Mouse (Mus musculus) hindbrain, embryonic 14.5 days (tissue): ENCODE results near the gene Chad. TPM values are rescaled to one million over a fixed set of nuclear protein-coding genes. Genes with fewer than 3 reads are reported as not detected.

Experiments
- ATAC-seq: fragments of 200-750 bp; cut with Nextera tagmentation; 2 replicates; pipeline ENCODE4 v1.8.0; 2017; ENCODE audit warnings: moderate number of reproducible peaks, mild to moderate bottlenecking, moderate TSS enrichment, moderate library complexity; ENCODE audit not compliant: low FRiP score
- DNase-seq: peaks from one replicate; pipeline ENCODE4 v3.0.0-alpha.2; 2015; ENCODE audit warnings: low spot score
- H3K27ac ChIP-seq: fragments of 300-500 bp; sonication (generic); 2 replicates; pipeline ENCODE4 v1.5.1; 2014; ENCODE audit warnings: mild to moderate bottlenecking, moderate library complexity
- H3K27me3 ChIP-seq: fragments of 300-500 bp; sonication (generic); 2 replicates; pipeline ENCODE4 v1.6.1; 2014; ENCODE audit warnings: mild to moderate bottlenecking, low read length, mixed read lengths; ENCODE audit not compliant: control insufficient read depth, insufficient read depth
- H3K36me3 ChIP-seq: fragments of 300-500 bp; sonication (generic); replicated peaks from 2 replicates; pipeline ENCODE4 v1.6.1; 2014; ENCODE audit not compliant: control insufficient read depth, insufficient read depth
- H3K4me1 ChIP-seq: fragments of 300-500 bp; sonication (generic); replicated peaks from 2 replicates; pipeline ENCODE4 v1.6.1; 2014; ENCODE audit warnings: antibody characterized with exemption, low read length, mixed read lengths; ENCODE audit not compliant: control insufficient read depth, insufficient read depth
- H3K4me2 ChIP-seq: fragments of 300-500 bp; sonication (generic); replicated peaks from 2 replicates; pipeline ENCODE4 v1.6.1; 2014; ENCODE audit warnings: mild to moderate bottlenecking, moderate library complexity
- H3K4me3 ChIP-seq: fragments of 300-500 bp; sonication (generic); replicated peaks from 2 replicates; pipeline ENCODE4 v1.5.1; 2014; ENCODE audit warnings: mild to moderate bottlenecking, low read length
- H3K9ac ChIP-seq: fragments of 300-500 bp; sonication (generic); 2 replicates; pipeline ENCODE4 v1.6.1; 2014
- H3K9me3 ChIP-seq: fragments of 300-500 bp; sonication (generic); 2 replicates; pipeline ENCODE4 v1.6.1; 2016; ENCODE audit warnings: low read length; ENCODE audit not compliant: control insufficient read depth
- WGBS: fragments of 180-500 bp; shearing (Covaris S2); extraction: QIAGEN DNeasy Blood & Tissue Kit; methylation state at CpG from one replicate; pipeline ENCODE4 v1.1.7; 2014; 5-methylcytosine and 5-hydroxymethylcytosine counted together
- polyA plus RNA-seq: library from polyadenylated mRNA; unstranded; fragments of >200 nt; fragmentation: Nextera tagmentation; extraction: Ambion mirVana; gene quantifications from 2 replicates; pipeline ENCODE4 v1.2.1, GENCODE M21; 2014

Gene Chad
- polyA plus RNA-seq, 1 experiment from 2014 or later = 0.15 TPM

DNA sequence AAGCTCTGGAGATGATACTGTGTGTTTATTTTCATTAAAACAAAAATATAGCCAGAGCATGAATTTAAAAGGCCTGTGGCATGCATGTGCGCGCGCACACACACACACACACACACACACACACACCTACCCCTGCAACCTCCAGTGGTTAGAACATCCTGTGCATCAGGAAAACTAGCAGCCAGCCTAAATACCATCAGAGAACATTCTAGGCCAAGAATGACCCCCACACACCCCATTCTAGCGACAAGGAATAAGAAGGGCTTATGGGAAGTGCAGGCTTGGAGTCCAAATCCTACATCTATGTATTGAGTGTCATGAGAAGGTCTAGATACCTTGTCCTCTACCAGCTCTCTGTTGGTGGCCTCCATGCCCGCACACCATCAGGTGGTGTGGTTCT is 1.5 kb upstream of the Chad start:
- H3K4me3 ChIP-seq = no peak overlapping the region
- H3K9ac ChIP-seq = no peak overlapping the region
- 95% methylated on average over 5 of the region's 5 CpGs for WGBS
- H3K9me3 ChIP-seq = no peaks in the 10 kb centered on the region
- H3K4me2 ChIP-seq = no peak overlapping the region
- H3K36me3 ChIP-seq = no peaks in the 10 kb centered on the region
- H3K27ac ChIP-seq = no peak overlapping the region
- H3K27me3 ChIP-seq = peaks cover 32% of the 10 kb centered on the region
- DNase-seq (no peak), ATAC-seq (no peak)
- H3K4me1 ChIP-seq = peaks cover 10% of the 10 kb centered on the region; the same call in 1 of the 2 replicates

DNA sequence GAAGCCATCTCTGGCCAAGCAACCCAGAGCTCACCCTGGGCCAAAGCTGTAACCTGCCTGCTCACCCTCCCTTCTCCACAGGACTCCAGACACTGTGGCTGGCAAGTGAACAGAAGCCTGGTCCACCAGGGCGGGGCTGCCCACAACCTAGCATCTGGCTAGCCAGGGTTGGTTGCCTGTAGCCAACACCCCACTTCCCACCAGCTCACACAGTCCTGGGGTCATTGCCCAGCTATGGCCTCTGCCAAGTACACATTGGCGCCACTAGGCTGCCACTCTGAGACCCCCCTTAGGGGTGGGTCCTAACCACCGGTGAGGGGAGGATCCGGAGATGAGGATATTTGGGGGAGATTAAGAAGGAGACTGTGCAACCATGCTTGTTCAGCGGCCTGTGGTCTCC is 1.0 kb upstream of the Chad start:
- no peak overlapping the region for H3K27ac ChIP-seq
- no peak for ATAC-seq
- H3K4me3 ChIP-seq = no peak overlapping the region
- no peaks in the 10 kb centered on the region for H3K9me3 ChIP-seq
- H3K27me3 ChIP-seq = peaks cover 32% of the 10 kb centered on the region
- no peaks in the 10 kb centered on the region for H3K36me3 ChIP-seq
- 0 out of 2 replicates have a peak overlapping the region, but pooled peaks have one; percentile 51 for H3K4me2 ChIP-seq
- H3K9ac ChIP-seq = no peak overlapping the region; the same call in 1 of the 2 replicates
- whole genome bisulfite sequencing = 64% methylated on average over 5 of the region's 5 CpGs
- peaks cover 10% of the 10 kb centered on the region; the same call in 1 of the 2 replicates for H3K4me1 ChIP-seq
- no peak for DNase-seq

DNA sequence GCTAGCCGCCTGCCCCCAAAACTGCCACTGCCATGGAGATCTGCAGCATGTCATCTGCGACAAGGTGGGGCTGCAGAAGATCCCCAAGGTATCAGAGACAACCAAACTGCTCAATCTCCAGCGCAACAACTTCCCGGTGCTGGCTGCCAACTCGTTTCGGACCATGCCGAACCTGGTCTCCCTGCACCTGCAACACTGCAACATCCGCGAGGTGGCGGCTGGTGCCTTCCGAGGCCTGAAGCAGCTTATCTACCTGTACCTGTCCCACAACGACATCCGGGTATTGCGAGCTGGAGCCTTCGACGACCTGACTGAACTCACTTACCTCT is 268 bp downstream of the Chad start:
- no peak overlapping the region for H3K27ac ChIP-seq
- peak overlapping the region; percentile 22 for H3K4me3 ChIP-seq
- 0 out of 2 replicates have a peak overlapping the region, but pooled peaks have one; percentile 31 for H3K9ac ChIP-seq
- peaks cover 32% of the 10 kb centered on the region for H3K27me3 ChIP-seq
- H3K4me2 ChIP-seq = peak overlapping the region; percentile 51
- WGBS = 20% methylated on average over 16 of the region's 16 CpGs
- ATAC-seq (no peak), DNase-seq (no peak)
- peaks cover 10% of the 10 kb centered on the region; the same call in 1 of the 2 replicates for H3K4me1 ChIP-seq
- no peaks in the 10 kb centered on the region for H3K9me3 ChIP-seq
- no peaks in the 10 kb centered on the region for H3K36me3 ChIP-seq

DNA sequence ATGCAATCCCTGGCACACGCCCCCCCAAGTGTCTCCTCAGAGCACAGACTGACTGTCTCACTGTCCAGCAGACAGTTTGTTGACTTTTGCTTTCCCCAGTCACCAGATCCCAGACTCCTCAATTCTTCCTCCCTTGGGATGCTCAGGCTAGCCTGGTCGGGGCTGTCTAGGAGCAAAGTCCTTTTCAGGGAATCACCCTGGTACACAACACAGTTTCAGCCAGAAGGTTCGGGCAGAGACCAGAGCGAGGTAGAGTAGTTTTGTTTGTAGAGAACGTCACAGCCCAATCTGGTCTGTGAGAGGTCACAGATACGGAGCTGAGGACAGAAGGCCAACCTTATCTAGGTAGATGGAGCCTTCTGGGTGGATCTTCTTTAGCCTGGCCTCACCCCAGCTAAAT is 1.7 kb downstream of the Chad start:
- WGBS = 86% methylated on average over 6 of the region's 6 CpGs
- Histone ChIP-seq H3K27me3 (peaks cover 32% of the 10 kb centered on the region), H3K4me2 (no peak overlapping the region), H3K9ac (no peak overlapping the region), H3K9me3 (no peaks in the 10 kb centered on the region), H3K4me3 (no peak overlapping the region), H3K4me1 (peaks cover 10% of the 10 kb centered on the region; the same call in 1 of the 2 replicates), H3K27ac (no peak overlapping the region), H3K36me3 (no peaks in the 10 kb centered on the region)
- ATAC-seq = no peak
- DNase-seq = no peak

DNA sequence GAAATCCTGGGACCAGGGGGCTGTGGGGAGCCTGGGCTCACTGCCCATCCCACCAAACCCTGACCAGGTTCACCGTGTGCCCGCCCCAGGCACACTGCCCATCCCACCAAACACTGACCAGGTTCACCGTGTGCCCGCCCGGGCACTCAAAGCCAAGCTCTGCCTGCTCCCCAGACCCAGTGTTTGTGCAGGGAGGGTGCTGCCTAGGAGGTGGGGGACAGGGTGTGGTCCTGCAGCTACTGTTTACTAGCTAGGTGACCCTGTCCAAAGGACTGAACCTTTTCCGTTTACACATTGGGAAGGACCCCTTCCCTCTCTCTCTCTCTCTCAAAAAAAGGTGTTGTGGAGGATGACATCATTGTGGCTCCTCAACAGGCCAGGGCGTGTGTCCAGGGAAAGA is 2.5 kb downstream of the Chad start:
- peaks cover 32% of the 10 kb centered on the region for H3K27me3 ChIP-seq
- no peaks in the 10 kb centered on the region for H3K9me3 ChIP-seq
- WGBS = 91% methylated on average over 7 of the region's 7 CpGs

DNA sequence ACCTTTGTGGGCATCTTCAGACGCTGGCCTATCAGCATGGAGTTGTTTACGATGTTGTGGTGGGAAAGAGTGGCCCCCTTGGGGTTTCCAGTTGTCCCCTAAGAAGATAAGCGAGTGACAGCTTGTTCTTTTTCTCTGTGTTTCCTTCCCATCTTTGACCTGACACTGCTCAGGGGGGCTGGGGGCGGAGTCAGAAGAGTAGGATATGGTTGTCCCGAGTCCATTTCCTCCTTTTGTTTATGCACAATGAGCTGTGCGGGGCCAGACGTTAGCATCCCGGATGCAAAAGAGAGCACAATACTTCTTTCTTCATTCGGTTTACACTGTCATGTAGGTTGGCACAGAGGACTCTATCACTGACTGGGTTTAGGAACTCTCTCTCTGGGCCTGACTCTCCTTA is 5.8 kb downstream of the Chad start:
- 32% methylated on average over 9 of the region's 9 CpGs for WGBS
- no peak overlapping the region for H3K4me2 ChIP-seq
- H3K9me3 ChIP-seq = no peaks in the 10 kb centered on the region
- no peak overlapping the region for H3K4me3 ChIP-seq
- ATAC-seq (no peak), DNase-seq (no peak)
- no peaks in the 10 kb centered on the region for H3K36me3 ChIP-seq
- H3K4me1 ChIP-seq = no peaks in the 10 kb centered on the region
- H3K27me3 ChIP-seq = peaks cover 8% of the 10 kb centered on the region
- H3K27ac ChIP-seq = no peak overlapping the region
- no peak overlapping the region for H3K9ac ChIP-seq

More for the DNA sequence above, 2.5 kb downstream of the Chad start:
- Histone ChIP-seq H3K4me3 (no peak overlapping the region), H3K4me1 (peaks cover 10% of the 10 kb centered on the region; the same call in 1 of the 2 replicates), H3K36me3 (no peaks in the 10 kb centered on the region), H3K9ac (no peak overlapping the region), H3K4me2 (no peak overlapping the region), H3K27ac (no peak overlapping the region)
- ATAC-seq = no peak
- DNase-seq = no peak

DNA sequence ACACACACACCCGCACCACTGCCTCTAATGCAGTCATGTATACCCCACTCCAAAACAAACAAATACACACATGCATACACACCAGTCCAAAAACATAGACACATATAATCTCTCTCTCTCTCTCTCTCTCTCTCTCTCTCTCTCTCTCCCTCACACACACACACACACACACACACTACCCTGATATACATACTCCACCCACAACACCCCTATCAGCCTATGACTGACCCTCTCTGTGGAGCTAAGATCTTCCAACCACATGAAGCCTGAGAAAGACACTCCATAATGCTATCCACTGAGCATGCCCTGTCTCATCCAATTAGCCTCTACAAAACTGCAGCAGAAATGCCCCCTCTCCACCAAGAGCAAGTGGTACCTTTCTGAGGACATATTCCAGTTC is 7.0 kb downstream of the Chad start:
- no peaks in the 10 kb centered on the region for H3K9me3 ChIP-seq
- no peaks in the 10 kb centered on the region for H3K27me3 ChIP-seq
- no peaks in the 10 kb centered on the region for H3K4me1 ChIP-seq
- no peak overlapping the region for H3K27ac ChIP-seq
- no peak for DNase-seq
- 100% methylated on average over 1 of the region's 1 CpGs for WGBS
- no peak for ATAC-seq
- H3K4me2 ChIP-seq = no peak overlapping the region
- no peaks in the 10 kb centered on the region for H3K36me3 ChIP-seq
- H3K4me3 ChIP-seq = no peak overlapping the region
- H3K9ac ChIP-seq = no peak overlapping the region

DNA sequence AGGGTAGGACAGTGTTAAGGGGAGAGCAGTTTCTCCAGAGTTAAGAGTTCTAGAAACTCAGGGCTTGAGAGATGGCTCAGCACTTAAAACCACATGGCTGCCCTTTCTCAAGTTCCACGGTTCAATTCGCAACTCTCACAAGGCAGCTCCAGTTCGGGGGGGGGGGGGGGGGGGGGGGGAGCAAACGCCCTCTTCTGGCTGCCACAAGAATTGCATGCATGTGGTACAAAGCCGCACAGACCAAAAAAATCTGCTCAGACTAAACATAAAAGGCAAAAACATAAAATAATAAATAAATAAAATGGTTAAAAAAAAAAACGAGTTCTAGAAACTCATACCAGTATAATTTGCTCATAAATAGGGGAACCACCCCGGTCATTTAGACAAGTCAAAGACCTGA is 9.7 kb downstream of the Chad start:
- Histone ChIP-seq H3K9ac (no peak overlapping the region), H3K4me1 (no peaks in the 10 kb centered on the region), H3K27me3 (no peaks in the 10 kb centered on the region), H3K4me2 (no peak overlapping the region), H3K27ac (no peak overlapping the region), H3K36me3 (no peaks in the 10 kb centered on the region), H3K9me3 (no peaks in the 10 kb centered on the region), H3K4me3 (no peak overlapping the region)
- DNase-seq (no peak), ATAC-seq (no peak)
- 28% methylated on average over 6 of the region's 7 CpGs for WGBS

DNA sequence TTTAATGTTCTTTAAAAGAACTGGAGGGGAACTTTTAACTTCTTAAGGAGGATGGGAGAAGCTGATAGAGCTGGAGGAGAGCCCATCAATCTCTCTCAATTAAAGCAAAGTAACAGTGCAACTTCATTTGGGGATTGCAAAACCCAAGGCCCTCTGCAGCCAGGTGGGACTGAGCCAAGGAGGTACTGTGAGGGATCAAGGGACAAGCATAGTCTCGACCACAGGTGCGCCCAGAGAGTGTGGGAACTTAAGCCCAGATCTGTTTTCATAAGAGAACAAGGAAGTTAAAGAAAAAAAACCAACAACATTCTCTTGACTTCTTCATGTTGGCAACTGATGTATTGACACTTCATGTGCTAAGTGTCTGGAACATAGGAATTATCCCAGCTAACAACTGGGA is 10.2 kb downstream of the Chad start:
- ATAC-seq = no peak

DNA sequence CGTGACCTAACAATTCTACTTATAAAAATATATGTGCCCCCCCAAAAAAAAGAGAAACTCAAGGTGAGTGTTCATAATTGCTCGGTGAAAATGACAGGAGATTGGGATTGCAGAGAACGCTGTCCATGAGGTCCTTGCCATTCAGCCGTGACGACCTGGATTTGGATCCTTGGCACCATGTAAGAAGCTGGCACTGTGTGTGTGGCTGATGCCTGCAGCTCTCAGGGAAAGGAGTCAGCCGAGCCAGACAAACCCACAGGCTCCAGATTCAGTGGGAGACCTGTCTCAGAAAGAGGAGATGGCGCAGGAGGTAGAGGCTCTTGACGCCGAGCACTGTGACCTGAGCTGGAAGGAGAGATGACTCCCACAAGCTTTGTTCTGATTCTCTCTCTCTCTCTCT is 11.5 kb downstream of the Chad start:
- no peak for DNase-seq
- 89% methylated on average over 9 of the region's 9 CpGs for WGBS
- no peaks in the 10 kb centered on the region for H3K36me3 ChIP-seq

More for the DNA sequence above, 10.2 kb downstream of the Chad start:
- Histone ChIP-seq H3K4me2 (no peak overlapping the region), H3K27ac (no peak overlapping the region), H3K4me1 (no peaks in the 10 kb centered on the region), H3K9ac (no peak overlapping the region), H3K36me3 (no peaks in the 10 kb centered on the region), H3K9me3 (no peaks in the 10 kb centered on the region), H3K27me3 (no peaks in the 10 kb centered on the region), H3K4me3 (no peak overlapping the region)
- WGBS = 80% methylated on average over 2 of the region's 2 CpGs
- DNase-seq = no peak

More for the DNA sequence above, 11.5 kb downstream of the Chad start:
- no peaks in the 10 kb centered on the region for H3K4me1 ChIP-seq
- no peaks in the 10 kb centered on the region for H3K27me3 ChIP-seq
- no peak overlapping the region for H3K4me2 ChIP-seq
- H3K9ac ChIP-seq = no peak overlapping the region
- H3K27ac ChIP-seq = no peak overlapping the region
- H3K9me3 ChIP-seq = no peaks in the 10 kb centered on the region
- ATAC-seq = no peak
- no peak overlapping the region for H3K4me3 ChIP-seq
